Mouse (Mus musculus): Measurements from ENCODE around the gene Myef2. TPM values are rescaled to one million over a fixed set of nuclear protein-coding genes. Genes with fewer than 3 reads are reported as not detected.

The Myef2 gene
- 10 to 100 TPM; 14.9 to 15.8 TPM for polyA plus RNA-seq (2017; shearing (Covaris generic))

GRCm38 (mm10) chr2:125123477-125123852 lies at the start of gene Myef2:
Gene Myef2 (minus strand): TSS chr2:125123661.

DNA sequence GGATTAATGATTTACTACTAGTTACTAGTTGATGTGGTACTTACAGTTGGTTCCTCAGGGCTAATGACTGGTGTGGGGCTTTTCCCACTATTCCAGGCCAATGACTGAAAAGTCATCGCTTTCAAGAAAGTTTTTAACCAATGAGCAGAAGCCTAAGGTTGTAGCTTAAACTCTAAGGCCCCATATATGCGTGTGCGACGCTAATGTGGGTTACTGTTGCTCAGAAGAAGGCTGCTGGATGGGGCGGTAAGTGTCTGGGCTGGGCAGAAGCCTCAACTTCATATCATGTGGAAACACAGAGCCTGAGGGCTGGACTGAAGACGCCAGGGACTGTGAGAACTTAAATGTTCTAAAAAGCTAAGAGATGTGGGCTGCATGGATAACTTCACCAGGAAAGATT lies 28.9 kb upstream of the Myef2 start, which contains the start of gene Slc12a1:
Slc12a1 (plus strand) TSS at position 118 of the 400 bp plus-strand sequence.

GRCm38 (mm10) chr2:125135903-125136811 lies 12.7 kb upstream of the Myef2 start, which contains the start of gene Ctxn2:
Gene Ctxn2 (plus strand): TSS chr2:125136692.

DNA sequence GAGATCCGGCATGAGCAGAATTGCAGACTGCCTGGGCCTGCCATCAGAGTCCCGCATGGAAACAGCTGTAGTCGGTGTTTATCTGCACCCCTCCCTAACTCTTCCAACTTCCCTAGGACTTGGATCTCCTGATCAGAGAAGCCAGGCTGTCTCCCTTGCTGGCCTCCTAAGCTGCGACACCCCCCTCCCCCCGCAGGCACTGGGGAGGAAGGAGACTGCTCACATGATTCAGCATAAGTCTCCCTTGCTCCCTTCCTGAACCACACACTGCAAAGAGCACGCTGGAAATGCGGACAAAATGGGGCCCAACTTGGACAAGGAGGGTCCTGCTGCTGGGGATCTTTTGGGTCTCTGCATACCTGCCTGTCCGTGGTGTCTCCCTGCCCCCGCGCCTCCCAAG lies 55.6 kb downstream of the Myef2 start, which contains the start of gene Slc24a5:
Slc24a5 (plus strand) TSS at position 231 of the 400 bp plus-strand sequence.

Other genes starting within 250 kb of the Myef2 start
- gene Slc24a5, start 55.5 kb downstream of the Myef2 start, polyA plus RNA-seq (2017; shearing (Covaris generic)) = 1 to 10 TPM; 1.0 to 1.1 TPM
- not detected for gene Ctxn2, start 13.0 kb upstream of the Myef2 start, polyA plus RNA-seq (2017; shearing (Covaris generic))
- gene Slc12a1, start 28.8 kb upstream of the Myef2 start, polyA plus RNA-seq (2017; shearing (Covaris generic)) = under 1 TPM in 1 of 2 experiments, not detected in 1; 0.09 TPM
- gene Dut, start 123.5 kb upstream of the Myef2 start, polyA plus RNA-seq (2017; shearing (Covaris generic)) = 100 to 1,000 TPM in 1 of 2 experiments, 10 to 100 TPM in 1; 75.8 to 104 TPM